Mouse (Mus musculus) R1 (cell line): ENCODE measurements around the gene Sfxn5.

Experiments used
- DNase-seq: peaks from one replicate; pipeline ENCODE4 v3.0.0-alpha.2; 2018; ENCODE audit warnings: low read depth, low spot score

The Sfxn5 gene

GRCm38 (mm10) chr6:85193381-85194318, 139.6 kb downstream of the Sfxn5 start:
- no peak for DNase-seq

- no peak for DNase-seq
Observed at GRCm38 (mm10) chr6:85191751-85192440, 141.3 kb downstream of the Sfxn5 start.

GRCm38 (mm10) chr6:85190671-85191070, 142.6 kb downstream of the Sfxn5 start:
- peak; percentile 45 for DNase-seq

- DNase-seq, result peak; percentile 58
Observed at GRCm38 (mm10) chr6:85189911-85190591, 143.2 kb downstream of the Sfxn5 start.

GRCm38 (mm10) chr6:85189361-85189760, 143.9 kb downstream of the Sfxn5 start:
- no peak for DNase-seq

- peak; percentile 26 for DNase-seq
Observed at GRCm38 (mm10) chr6:85188256-85189110, 144.7 kb downstream of the Sfxn5 start.

- peak; percentile 85 for DNase-seq
Observed at GRCm38 (mm10) chr6:85187340-85188211, 145.6 kb downstream of the Sfxn5 start, which contains the start of gene Emx1. TSS of gene Emx1 (plus strand) at chr6:85187438.

GRCm38 (mm10) chr6:85186744-85187059, 146.5 kb downstream of the Sfxn5 start:
- no peak for DNase-seq

GRCm38 (mm10) chr6:85186033-85186743, 147.0 kb downstream of the Sfxn5 start:
- DNase-seq, result peak; percentile 33

GRCm38 (mm10) chr6:85183951-85184350, 149.3 kb downstream of the Sfxn5 start:
- no peak for DNase-seq

GRCm38 (mm10) chr6:85180036-85180435, 153.2 kb downstream of the Sfxn5 start:
- no peak for DNase-seq

GRCm38 (mm10) chr6:85179569-85179968, 153.7 kb downstream of the Sfxn5 start:
- DNase-seq, result no peak

- DNase-seq, result no peak
Observed at GRCm38 (mm10) chr6:85165440-85165921, 167.7 kb downstream of the Sfxn5 start.
